Mouse (Mus musculus): ENCODE results near the gene Oas2.

- TF ChIP-seq MAFK (IDR thresholded peaks at IDR 0.05; ENCODE audit: insufficient read depth, low read depth, low read length) (no peak), ZNF384 (IDR thresholded peaks at IDR 0.05; ENCODE audit: low read depth, low read length) (no peak)
These were observed 66.5 kb downstream of the Oas2 start for GRCm38 (mm10) chr5:120682982-120683771.

Measured in ES-E14 (cell line).